Mouse (Mus musculus) forelimb bud, embryonic 11.5 days (tissue): ENCODE measurements around the gene Tent2.

Experiments
- DNase-seq: peaks from one replicate; pipeline ENCODE4 v3.0.0-alpha.2; 2012; ENCODE audit warnings: low read depth, low spot score

Gene Tent2

GRCm38 (mm10) chr13:93143819-93144283, 48.3 kb downstream of the Tent2 start:
- DNase-seq = no peak

GRCm38 (mm10) chr13:93141184-93141583, 51.0 kb downstream of the Tent2 start:
- DNase-seq = no peak

GRCm38 (mm10) chr13:93138059-93138458, 54.1 kb downstream of the Tent2 start:
- DNase-seq = no peak

GRCm38 (mm10) chr13:93137098-93137497, 55.1 kb downstream of the Tent2 start:
- no peak for DNase-seq

GRCm38 (mm10) chr13:93136251-93136650, 55.9 kb downstream of the Tent2 start:
- DNase-seq = no peak

GRCm38 (mm10) chr13:93135501-93135900, 56.7 kb downstream of the Tent2 start:
- no peak for DNase-seq

GRCm38 (mm10) chr13:93130674-93131073, 61.5 kb downstream of the Tent2 start:
- no peak for DNase-seq

- no peak for DNase-seq
These were observed 63.2 kb downstream of the Tent2 start for GRCm38 (mm10) chr13:93128961-93129360.

- no peak for DNase-seq
These were observed 63.9 kb downstream of the Tent2 start for GRCm38 (mm10) chr13:93128111-93128860.

GRCm38 (mm10) chr13:93122321-93122720, 69.9 kb downstream of the Tent2 start:
- no peak for DNase-seq

GRCm38 (mm10) chr13:93117241-93117640, 74.9 kb downstream of the Tent2 start:
- DNase-seq = no peak

- DNase-seq = no peak
These were observed 89.7 kb downstream of the Tent2 start for GRCm38 (mm10) chr13:93102340-93103090.

GRCm38 (mm10) chr13:93098596-93098995, 93.6 kb downstream of the Tent2 start:
- DNase-seq = no peak

- no peak for DNase-seq
These were observed 95.5 kb downstream of the Tent2 start for GRCm38 (mm10) chr13:93096643-93097042.
